Mouse (Mus musculus): ENCODE measurements around the gene Olfr212.
"Not testable (repeated sequence)": the region's sequence is repeated elsewhere in the genome, so short reads cannot be mapped to it uniquely, and the experiment has no call there.

Gene Olfr212

DNA sequence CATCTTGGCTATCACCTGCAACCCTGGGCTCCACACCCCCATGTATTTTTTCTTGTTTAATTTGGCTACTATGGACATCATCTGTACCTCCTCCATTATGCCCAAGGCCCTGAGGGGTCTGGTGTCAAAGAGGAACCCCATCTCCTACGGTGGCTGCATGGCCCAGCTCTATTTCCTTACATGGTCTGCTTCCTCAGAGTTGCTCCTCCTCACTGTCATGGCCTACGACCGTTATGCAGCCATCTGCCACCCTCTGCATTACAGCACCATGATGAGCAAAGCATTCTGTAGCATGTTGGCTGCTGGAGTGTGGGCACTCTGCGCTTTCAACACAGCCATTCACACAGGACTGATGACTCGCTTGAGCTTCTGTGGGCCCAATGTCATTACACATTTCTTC lies 12.6 kb upstream of the Olfr212 start:
- Histone ChIP-seq H3K4me1 (replicated peaks; ENCODE audit: low read depth, low read length) (peaks cover 4% of the 10 kb centered on the region; the same call in 1 of the 2 replicates), H3K36me3 (ENCODE audit: insufficient read depth, low read length) (no peaks in the 10 kb centered on the region), H3K4me3 (replicated peaks; ENCODE audit: low read length) (no peak overlapping the region), H3K27me3 (ENCODE audit: insufficient read depth, low read length) (no peaks in the 10 kb centered on the region), H3K9me3 (ENCODE audit: low read length) (no peaks in the 10 kb centered on the region)
- no peak for TF ChIP-seq NANOG (IDR thresholded peaks at IDR 0.05; ENCODE audit: borderline replicate concordance, low read length)
- TF ChIP-seq POU5F1 (IDR thresholded peaks at IDR 0.05; ENCODE audit: borderline replicate concordance, low read length), result no peak
- TF ChIP-seq CTCF (conservative IDR thresholded peaks at IDR 0.05; ENCODE audit: low read length), result no peak

GRCm38 (mm10) chr6:116495960-116496359 lies 10.4 kb upstream of the Olfr212 start:
- Histone ChIP-seq H3K36me3 (ENCODE audit: insufficient read depth, low read length) (no peaks in the 10 kb centered on the region), H3K4me1 (replicated peaks; ENCODE audit: low read depth, low read length) (no peaks in the 10 kb centered on the region), H3K27me3 (ENCODE audit: insufficient read depth, low read length) (no peaks in the 10 kb centered on the region), H3K4me3 (replicated peaks; ENCODE audit: low read length) (no peak overlapping the region), H3K9me3 (ENCODE audit: low read length) (peaks cover 3% of the 10 kb centered on the region; the same call in 1 of the 2 replicates)
- TF ChIP-seq POU5F1 (IDR thresholded peaks at IDR 0.05; ENCODE audit: borderline replicate concordance, low read length), result no peak
- no peak for TF ChIP-seq NANOG (IDR thresholded peaks at IDR 0.05; ENCODE audit: borderline replicate concordance, low read length)
- no peak for TF ChIP-seq CTCF (conservative IDR thresholded peaks at IDR 0.05; ENCODE audit: low read length)

- Histone ChIP-seq H3K27me3 (ENCODE audit: insufficient read depth, low read length) (no peaks in the 10 kb centered on the region), H3K36me3 (ENCODE audit: insufficient read depth, low read length) (no peaks in the 10 kb centered on the region), H3K4me3 (replicated peaks; ENCODE audit: low read length) (no peak overlapping the region), H3K4me1 (replicated peaks; ENCODE audit: low read depth, low read length) (no peaks in the 10 kb centered on the region), H3K9me3 (ENCODE audit: low read length) (peaks cover 10% of the 10 kb centered on the region)
- TF ChIP-seq NANOG (IDR thresholded peaks at IDR 0.05; ENCODE audit: borderline replicate concordance, low read length), result no peak
- TF ChIP-seq CTCF (conservative IDR thresholded peaks at IDR 0.05; ENCODE audit: low read length), result no peak
- TF ChIP-seq POU5F1 (IDR thresholded peaks at IDR 0.05; ENCODE audit: borderline replicate concordance, low read length), result no peak
These were observed 8.5 kb downstream of the Olfr212 start for GRCm38 (mm10) chr6:116514832-116515231.

- Histone ChIP-seq H3K9me3 (ENCODE audit: low read length) (peaks cover 18% of the 10 kb centered on the region), H3K27me3 (ENCODE audit: insufficient read depth, low read length) (no peaks in the 10 kb centered on the region), H3K4me3 (replicated peaks; ENCODE audit: low read length) (no peak within 1 kb of the TSS), H3K4me1 (replicated peaks; ENCODE audit: low read depth, low read length) (no peaks in the 10 kb centered on the region), H3K36me3 (ENCODE audit: insufficient read depth, low read length) (no peaks in the 10 kb centered on the region)
- TF ChIP-seq CTCF (conservative IDR thresholded peaks at IDR 0.05; ENCODE audit: low read length) (no peak), NANOG (IDR thresholded peaks at IDR 0.05; ENCODE audit: borderline replicate concordance, low read length) (no peak), POU5F1 (IDR thresholded peaks at IDR 0.05; ENCODE audit: borderline replicate concordance, low read length) (no peak)
These were observed 31.8 kb downstream of the Olfr212 start, which contains the start of gene Olfr213 for GRCm38 (mm10) chr6:116538156-116538555. Gene Olfr213, plus strand, starts transcription at chr6:116538456.

DNA sequence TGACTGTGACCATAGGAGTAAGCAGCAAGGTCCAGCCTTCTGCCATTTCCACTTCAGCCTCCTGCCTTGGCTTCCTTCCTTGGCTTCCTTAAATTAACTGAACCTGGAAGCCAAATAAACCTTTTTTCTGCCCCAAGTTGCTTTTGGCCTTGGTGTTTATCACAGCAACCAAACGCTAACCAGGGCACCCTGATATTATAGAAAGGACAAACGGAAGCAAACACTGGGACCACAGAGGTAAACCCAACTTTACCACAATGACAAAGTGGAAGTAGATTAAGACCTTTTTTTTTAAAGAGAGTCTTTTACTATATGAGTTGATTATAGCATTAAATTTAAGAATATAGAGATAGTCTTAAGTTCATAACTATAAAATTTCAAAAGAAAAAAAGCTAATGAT lies 36.2 kb downstream of the Olfr212 start:
- Histone ChIP-seq H3K36me3 (ENCODE audit: insufficient read depth, low read length) (no peaks in the 10 kb centered on the region), H3K9me3 (ENCODE audit: low read length) (no peaks in the 10 kb centered on the region), H3K27me3 (ENCODE audit: insufficient read depth, low read length) (no peaks in the 10 kb centered on the region), H3K4me3 (replicated peaks; ENCODE audit: low read length) (no peak overlapping the region), H3K4me1 (replicated peaks; ENCODE audit: low read depth, low read length) (no peaks in the 10 kb centered on the region)
- TF ChIP-seq POU5F1 (IDR thresholded peaks at IDR 0.05; ENCODE audit: borderline replicate concordance, low read length) (no peak), NANOG (IDR thresholded peaks at IDR 0.05; ENCODE audit: borderline replicate concordance, low read length) (no peak)

- not testable (repeated sequence) for H3K4me1 ChIP-seq (replicated peaks; ENCODE audit: low read depth, low read length); H3K9me3 ChIP-seq (ENCODE audit: low read length); H3K4me3 ChIP-seq (replicated peaks; ENCODE audit: low read length); H3K36me3 ChIP-seq (ENCODE audit: insufficient read depth, low read length); H3K27me3 ChIP-seq (ENCODE audit: insufficient read depth, low read length)
These were observed 44.5 kb downstream of the Olfr212 start, which contains the start of gene Gm5580 for GRCm38 (mm10) chr6:116550841-116551240. Gene Gm5580, plus strand, starts transcription at chr6:116551141.

- TF ChIP-seq CTCF (conservative IDR thresholded peaks at IDR 0.05; ENCODE audit: low read length) (no peak), NANOG (IDR thresholded peaks at IDR 0.05; ENCODE audit: borderline replicate concordance, low read length) (no peak)
- Histone ChIP-seq H3K27me3 (ENCODE audit: insufficient read depth, low read length) (0 out of 2 replicates have a peak, but pooled peaks cover 2% of the 10 kb centered on the region), H3K4me3 (replicated peaks; ENCODE audit: low read length) (no peak within 1 kb of the TSS), H3K9me3 (ENCODE audit: low read length) (no peaks in the 10 kb centered on the region), H3K36me3 (ENCODE audit: insufficient read depth, low read length) (no peaks in the 10 kb centered on the region), H3K4me1 (replicated peaks; ENCODE audit: low read depth, low read length) (no peaks in the 10 kb centered on the region)
These were observed 47.6 kb downstream of the Olfr212 start, which contains the start of gene Olfr214 for GRCm38 (mm10) chr6:116553935-116554334. Gene Olfr214, plus strand, starts transcription at chr6:116554235.

GRCm38 (mm10) chr6:116554952-116555351 lies 48.6 kb downstream of the Olfr212 start:
- Histone ChIP-seq H3K4me3 (replicated peaks; ENCODE audit: low read length) (no peak overlapping the region), H3K36me3 (ENCODE audit: insufficient read depth, low read length) (no peaks in the 10 kb centered on the region), H3K27me3 (ENCODE audit: insufficient read depth, low read length) (0 out of 2 replicates have a peak, but pooled peaks cover 2% of the 10 kb centered on the region), H3K9me3 (ENCODE audit: low read length) (no peaks in the 10 kb centered on the region), H3K4me1 (replicated peaks; ENCODE audit: low read depth, low read length) (no peaks in the 10 kb centered on the region)
- no peak for TF ChIP-seq POU5F1 (IDR thresholded peaks at IDR 0.05; ENCODE audit: borderline replicate concordance, low read length)
- no peak for TF ChIP-seq CTCF (conservative IDR thresholded peaks at IDR 0.05; ENCODE audit: low read length)
- no peak for TF ChIP-seq NANOG (IDR thresholded peaks at IDR 0.05; ENCODE audit: borderline replicate concordance, low read length)

Data from E14TG2a.4 (cell line).